Mouse (Mus musculus) liver, embryonic 13.5 days (tissue): ENCODE measurements around the gene Kif4. TPM values are rescaled to one million over a fixed set of nuclear protein-coding genes. Genes with fewer than 3 reads are reported as not detected.
A peak's percentile ranks its signal among the peaks of the same experiment; 100 is the strongest.

Source experiments
- ATAC-seq: fragments of 200-750 bp; cut with Nextera tagmentation; 2 replicates; pipeline ENCODE4 v1.8.0; 2017; ENCODE audit warnings: low read depth, mild to moderate bottlenecking, moderate number of reproducible peaks, moderate library complexity
- DNase-seq: peaks from one replicate; pipeline ENCODE4 v3.0.0; 2022
- H3K27ac ChIP-seq: fragments of 300-500 bp; sonication (generic); 2 replicates; pipeline ENCODE4 v1.5.1; 2015; ENCODE audit warnings: moderate library complexity, mild to moderate bottlenecking, inconsistent platforms
- H3K27me3 ChIP-seq: fragments of 300-500 bp; sonication (generic); 2 replicates; pipeline ENCODE4 v1.6.1; 2015; ENCODE audit warnings: mild to moderate bottlenecking, inconsistent platforms
- H3K36me3 ChIP-seq: fragments of 300-500 bp; sonication (generic); 2 replicates; pipeline ENCODE4 v1.6.1; 2015; ENCODE audit warnings: mild to moderate bottlenecking, inconsistent platforms
- H3K4me1 ChIP-seq: fragments of 300-500 bp; sonication (generic); replicated peaks from 2 replicates; pipeline ENCODE4 v1.6.1; 2015; ENCODE audit warnings: inconsistent platforms
- H3K4me2 ChIP-seq: fragments of 300-500 bp; sonication (generic); 2 replicates; pipeline ENCODE4 v1.6.1; 2015; ENCODE audit warnings: inconsistent platforms, mild to moderate bottlenecking, moderate library complexity
- H3K4me3 ChIP-seq: fragments of 300-500 bp; sonication (generic); replicated peaks from 2 replicates; pipeline ENCODE4 v1.5.1; 2015; ENCODE audit warnings: mild to moderate bottlenecking, inconsistent platforms
- H3K9ac ChIP-seq: fragments of 300-500 bp; sonication (generic); 2 replicates; pipeline ENCODE4 v1.6.1; 2015; ENCODE audit warnings: mild to moderate bottlenecking, inconsistent platforms
- H3K9me3 ChIP-seq: fragments of 300-500 bp; sonication (generic); replicated peaks from 2 replicates; pipeline ENCODE4 v1.6.1; 2016; ENCODE audit warnings: inconsistent platforms
- WGBS: fragments of 180-500 bp; shearing (Covaris S2); methylation state at CpG from one replicate; pipeline ENCODE4 v1.1.7; 2015; ENCODE audit not compliant: insufficient replicate concordance; 5-methylcytosine and 5-hydroxymethylcytosine counted together
- polyA plus RNA-seq: library from polyadenylated mRNA; unstranded; fragments of >200 nt; fragmentation: Nextera tagmentation; extraction: Ambion mirVana; gene quantifications from 2 replicates; pipeline ENCODE4 v1.2.1, GENCODE M21; 2015

Gene Kif4
- polyA plus RNA-seq, 1 experiment from 2014 or later = 20.9 TPM

- H3K9ac ChIP-seq = no peak overlapping the region
- H3K4me1 ChIP-seq = no peaks in the 10 kb centered on the region
- H3K9me3 ChIP-seq = no peaks in the 10 kb centered on the region
- no peak overlapping the region for H3K27ac ChIP-seq
- ATAC-seq (no peak), DNase-seq (no peak)
- peaks cover 24% of the 10 kb centered on the region for H3K36me3 ChIP-seq
- H3K4me3 ChIP-seq = no peak overlapping the region
- H3K27me3 ChIP-seq = peaks cover 22% of the 10 kb centered on the region
- WGBS = 36% methylated on average over 8 of the region's 8 CpGs
- H3K4me2 ChIP-seq = no peak overlapping the region
Measured at GRCm38 (mm10) chrX:100730266-100730665, 104.7 kb downstream of the Kif4 start.

DNA sequence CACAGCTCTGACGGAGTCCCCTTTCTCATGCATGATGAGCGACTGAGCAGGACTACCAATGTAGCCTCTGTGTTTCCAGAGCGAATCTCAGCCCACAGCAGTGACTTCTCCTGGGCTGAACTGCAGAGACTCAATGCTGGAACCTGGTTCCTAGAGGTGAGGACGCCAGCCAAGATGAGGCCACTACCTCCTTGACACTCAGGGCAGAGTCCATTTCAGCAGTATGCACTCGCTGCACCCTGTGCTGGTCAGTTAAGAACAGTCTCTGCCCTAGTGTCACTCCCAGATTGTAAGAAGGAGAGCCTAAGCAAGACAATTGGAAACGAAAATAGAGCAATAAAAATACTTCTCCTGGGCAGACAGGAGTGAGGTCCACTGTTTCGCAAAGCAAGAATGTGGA is 108.8 kb downstream of the Kif4 start:
- peaks cover 35% of the 10 kb centered on the region for H3K27me3 ChIP-seq
- DNase-seq (no peak), ATAC-seq (no peak)
- H3K4me2 ChIP-seq = no peak overlapping the region
- H3K9me3 ChIP-seq = no peaks in the 10 kb centered on the region
- no peaks in the 10 kb centered on the region for H3K4me1 ChIP-seq
- WGBS = 57% methylated on average over 7 of the region's 7 CpGs
- no peak overlapping the region for H3K9ac ChIP-seq
- H3K36me3 ChIP-seq = no peaks in the 10 kb centered on the region
- H3K27ac ChIP-seq = no peak overlapping the region
- H3K4me3 ChIP-seq = no peak overlapping the region

GRCm38 (mm10) chrX:100738918-100739317 is 113.4 kb downstream of the Kif4 start:
- peak; percentile 1 for DNase-seq

DNA sequence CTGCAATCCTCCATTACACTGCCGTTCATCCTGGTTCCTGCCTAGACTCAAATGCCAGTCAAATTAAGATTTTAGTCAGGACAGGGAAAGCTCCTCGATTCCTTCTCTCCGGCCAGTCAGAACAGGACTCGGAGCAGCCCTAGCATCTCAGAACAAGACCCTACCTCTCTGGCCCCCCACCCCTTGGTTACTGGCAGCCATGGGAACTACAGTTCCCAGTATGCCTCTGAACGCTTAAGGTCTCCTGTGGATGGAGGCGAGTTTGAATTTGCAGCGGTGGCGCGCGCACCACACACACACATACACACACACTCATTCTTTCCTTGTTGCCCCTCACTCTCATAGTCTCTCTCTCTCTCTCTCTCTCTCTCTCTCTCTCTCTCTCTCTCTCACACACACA is 113.9 kb downstream of the Kif4 start:
- ATAC-seq (no peak), DNase-seq (no peak)
- peak overlapping the region; percentile 32 for H3K4me2 ChIP-seq
- no peaks in the 10 kb centered on the region for H3K4me1 ChIP-seq
- H3K36me3 ChIP-seq = no peaks in the 10 kb centered on the region
- no peak overlapping the region for H3K4me3 ChIP-seq
- no peak overlapping the region for H3K9ac ChIP-seq
- H3K27me3 ChIP-seq = peaks cover 25% of the 10 kb centered on the region
- 31% methylated on average over 10 of the region's 10 CpGs for WGBS
- H3K27ac ChIP-seq = no peak overlapping the region
- H3K9me3 ChIP-seq = no peaks in the 10 kb centered on the region

More at GRCm38 (mm10) chrX:100738918-100739317, 113.4 kb downstream of the Kif4 start:
- no peak for ATAC-seq
- H3K27ac ChIP-seq = no peak overlapping the region
- H3K9ac ChIP-seq = no peak overlapping the region
- H3K4me3 ChIP-seq = no peak overlapping the region
- WGBS = 19% methylated on average over 14 of the region's 14 CpGs
- H3K4me1 ChIP-seq = no peaks in the 10 kb centered on the region
- H3K9me3 ChIP-seq = no peaks in the 10 kb centered on the region
- H3K4me2 ChIP-seq = peak overlapping the region; percentile 32
- no peaks in the 10 kb centered on the region for H3K36me3 ChIP-seq
- peaks cover 25% of the 10 kb centered on the region for H3K27me3 ChIP-seq

- WGBS = 27% methylated on average over 6 of the region's 6 CpGs
- Histone ChIP-seq H3K9ac (no peak overlapping the region), H3K27me3 (peaks cover 22% of the 10 kb centered on the region), H3K4me3 (no peak overlapping the region), H3K9me3 (no peaks in the 10 kb centered on the region), H3K36me3 (no peaks in the 10 kb centered on the region), H3K4me2 (no peak overlapping the region), H3K27ac (no peak overlapping the region), H3K4me1 (no peaks in the 10 kb centered on the region)
- DNase-seq (no peak), ATAC-seq (no peak)
Measured at GRCm38 (mm10) chrX:100740785-100741184, 115.2 kb downstream of the Kif4 start.

- no peak for ATAC-seq
- peak; percentile 15 for DNase-seq
- Histone ChIP-seq H3K9me3 (no peaks in the 10 kb centered on the region), H3K27ac (no peak overlapping the region), H3K4me3 (no peak overlapping the region), H3K9ac (no peak overlapping the region), H3K4me2 (no peak overlapping the region), H3K27me3 (peaks cover 15% of the 10 kb centered on the region), H3K4me1 (no peaks in the 10 kb centered on the region), H3K36me3 (no peaks in the 10 kb centered on the region)
- WGBS = 11% methylated on average over 10 of the region's 10 CpGs
Measured at GRCm38 (mm10) chrX:100741940-100742339, 116.4 kb downstream of the Kif4 start.

GRCm38 (mm10) chrX:100765855-100766254 is 140.3 kb downstream of the Kif4 start:
- Histone ChIP-seq H3K4me3 (no peak overlapping the region), H3K9me3 (no peaks in the 10 kb centered on the region), H3K36me3 (no peaks in the 10 kb centered on the region), H3K4me1 (no peaks in the 10 kb centered on the region), H3K9ac (no peak overlapping the region), H3K27me3 (peaks cover 36% of the 10 kb centered on the region), H3K27ac (no peak overlapping the region), H3K4me2 (no peak overlapping the region)
- DNase-seq (no peak), ATAC-seq (no peak)
- WGBS = 67% methylated on average over 6 of the region's 6 CpGs

- ATAC-seq (no peak), DNase-seq (no peak)
- H3K4me1 ChIP-seq = no peaks in the 10 kb centered on the region
- peaks cover 36% of the 10 kb centered on the region for H3K27me3 ChIP-seq
- no peak within 1 kb of the TSS for H3K9ac ChIP-seq
- H3K27ac ChIP-seq = no peak within 1 kb of the TSS
- WGBS = 12% methylated on average over 26 of the region's 26 CpGs
- peak within 1 kb of the TSS; percentile 18 for H3K4me3 ChIP-seq
- no peaks in the 10 kb centered on the region for H3K36me3 ChIP-seq
- H3K4me2 ChIP-seq = peak within 1 kb of the TSS; percentile 50
- H3K9me3 ChIP-seq = no peaks in the 10 kb centered on the region
Measured at GRCm38 (mm10) chrX:100767181-100767884, 141.8 kb downstream of the Kif4 start, which contains the start of gene Dlg3. Dlg3 (plus strand) TSS chrX:100767722.

DNA sequence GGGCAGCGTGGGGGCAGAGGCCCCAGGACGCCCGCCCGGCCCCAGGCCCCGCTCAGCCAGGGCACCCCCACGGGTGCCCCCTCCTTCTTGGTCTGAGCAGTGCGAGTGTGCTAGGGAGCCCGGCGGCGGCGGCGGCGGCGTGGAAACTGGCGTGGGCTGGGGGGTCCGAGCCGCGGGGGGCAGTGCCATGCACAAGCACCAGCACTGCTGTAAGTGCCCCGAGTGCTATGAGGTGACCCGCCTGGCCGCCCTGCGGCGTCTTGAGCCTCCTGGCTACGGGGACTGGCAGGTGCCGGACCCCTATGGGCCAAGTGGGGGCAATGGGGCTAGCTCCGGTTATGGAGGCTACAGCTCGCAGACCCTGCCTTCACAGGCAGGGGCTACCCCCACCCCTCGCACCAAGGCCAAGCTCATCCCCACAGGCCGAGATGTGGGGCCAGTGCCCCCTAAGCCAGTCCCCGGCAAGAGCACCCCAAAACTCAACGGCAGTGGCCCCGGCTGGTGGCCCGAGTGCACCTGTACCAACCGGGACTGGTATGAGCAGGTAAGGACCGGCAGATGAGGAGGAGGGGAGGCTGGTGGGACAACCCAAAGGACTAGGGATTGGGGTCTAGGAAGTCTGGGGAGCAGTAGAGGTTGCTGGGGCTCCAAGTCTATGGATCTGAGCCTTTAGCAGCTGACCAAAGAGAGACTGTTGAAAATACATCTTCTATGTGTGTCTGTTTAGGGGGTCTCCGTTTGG is 142.5 kb downstream of the Kif4 start:
- H3K9me3 ChIP-seq = no peaks in the 10 kb centered on the region
- H3K27ac ChIP-seq = no peak overlapping the region
- H3K4me3 ChIP-seq = peak overlapping the region; percentile 18
- H3K27me3 ChIP-seq = peaks cover 36% of the 10 kb centered on the region
- H3K9ac ChIP-seq = no peak overlapping the region
- H3K4me1 ChIP-seq = no peaks in the 10 kb centered on the region
- DNase-seq (no peak), ATAC-seq (no peak)
- H3K4me2 ChIP-seq = peak overlapping the region; percentile 50
- WGBS = 32% methylated on average over 21 of the region's 36 CpGs
- H3K36me3 ChIP-seq = no peaks in the 10 kb centered on the region

DNA sequence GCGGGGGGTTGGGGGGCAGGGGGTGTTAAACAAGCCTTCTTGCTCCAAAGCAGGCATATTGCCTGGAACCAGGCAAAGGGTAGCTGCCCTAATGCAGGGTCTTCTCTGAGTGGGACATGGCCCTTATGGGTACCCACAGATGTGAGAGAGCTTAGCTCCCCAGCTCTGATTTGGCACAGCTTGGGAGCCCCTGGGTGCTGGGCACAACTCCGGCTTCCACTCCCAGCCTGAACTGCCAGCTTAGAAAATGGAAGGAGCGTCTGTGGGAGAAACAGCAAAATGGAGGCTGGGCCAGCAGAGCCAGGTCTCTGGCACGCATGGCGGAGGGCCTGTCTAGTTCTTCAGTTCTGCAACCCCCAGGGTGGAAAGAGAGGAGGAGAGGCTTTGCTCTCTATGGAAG is 143.7 kb downstream of the Kif4 start:
- Histone ChIP-seq H3K4me1 (no peaks in the 10 kb centered on the region), H3K4me2 (no peak overlapping the region), H3K9ac (no peak overlapping the region), H3K4me3 (no peak overlapping the region), H3K27ac (no peak overlapping the region), H3K36me3 (no peaks in the 10 kb centered on the region), H3K9me3 (no peaks in the 10 kb centered on the region), H3K27me3 (peaks cover 36% of the 10 kb centered on the region)
- DNase-seq = no peak
- 64% methylated on average over 5 of the region's 5 CpGs for WGBS
- no peak for ATAC-seq

- H3K27ac ChIP-seq = no peak overlapping the region
- H3K9ac ChIP-seq = peak overlapping the region; percentile 60
- WGBS = 10% methylated on average over 23 of the region's 23 CpGs
- no peaks in the 10 kb centered on the region for H3K9me3 ChIP-seq
- no peaks in the 10 kb centered on the region for H3K36me3 ChIP-seq
- peaks cover 4% of the 10 kb centered on the region; the same call in 1 of the 2 replicates for H3K27me3 ChIP-seq
- peak overlapping the region; percentile 65 for H3K4me2 ChIP-seq
- peak overlapping the region; percentile 53 for H3K4me3 ChIP-seq
- DNase-seq (peak; percentile 22), ATAC-seq (no peak)
- 0 out of 2 replicates have a peak, but pooled peaks cover 3% of the 10 kb centered on the region for H3K4me1 ChIP-seq
Measured at GRCm38 (mm10) chrX:100774341-100774811, 148.8 kb downstream of the Kif4 start.
